Mouse (Mus musculus) adipose tissue, adult 10 weeks (tissue): ENCODE results near the gene Gm29564. TPM values are rescaled to one million over a fixed set of nuclear protein-coding genes. Genes with fewer than 3 reads are reported as not detected.

Source experiments
- polyA plus RNA-seq: library from polyadenylated mRNA; stranded (reverse); fragments of 350-450 nt; fragmentation: Illumina TruSeq; extraction: RNeasy Lipid Tissue Mini Kit (QIAGEN cat#74804); gene quantifications from one replicate; pipeline ENCODE4 v1.2.3, GENCODE M21; 2014; ENCODE audit warnings: low read depth, low replicate concordance

Gm29564 gene
- not detected for polyA plus RNA-seq

DNA sequence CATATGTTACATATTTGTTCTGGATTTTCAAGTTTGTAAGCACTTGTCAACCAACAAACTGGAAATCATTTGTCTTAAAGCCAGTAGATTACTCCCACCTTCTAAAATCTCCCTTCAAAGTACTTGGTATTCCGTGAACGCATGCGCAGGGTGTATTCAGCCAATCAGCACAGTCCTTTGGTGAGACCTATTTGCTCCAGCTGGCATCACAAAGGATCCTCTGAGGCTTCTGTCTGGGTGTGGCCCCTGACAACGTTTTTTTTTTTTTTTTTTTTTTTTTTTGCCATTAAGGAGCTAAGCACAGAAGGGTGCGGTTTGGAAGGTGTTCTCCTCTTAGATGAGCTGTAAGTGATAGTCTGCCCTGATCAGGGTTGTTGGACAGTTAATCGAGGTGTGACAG is at the start of gene Gm29564:
TSS of gene Gm29564 (plus strand) at position 301 of the 400 bp plus-strand sequence.

Other genes with a start within 250 kb of the Gm29564 start
- gene Gm20867, start 249.8 kb upstream of the Gm29564 start, polyA plus RNA-seq = not detected